Mouse (Mus musculus) WW6 (cell line): ENCODE data around the gene Aspscr1.
A peak's percentile ranks its signal among the peaks of the same experiment; 100 is the strongest.

ENCODE experiments used
- DNase-seq: peaks from one replicate; pipeline ENCODE4 v3.0.0-alpha.2; 2013; ENCODE audit warnings: low read depth, low spot score

The Aspscr1 gene

DNA sequence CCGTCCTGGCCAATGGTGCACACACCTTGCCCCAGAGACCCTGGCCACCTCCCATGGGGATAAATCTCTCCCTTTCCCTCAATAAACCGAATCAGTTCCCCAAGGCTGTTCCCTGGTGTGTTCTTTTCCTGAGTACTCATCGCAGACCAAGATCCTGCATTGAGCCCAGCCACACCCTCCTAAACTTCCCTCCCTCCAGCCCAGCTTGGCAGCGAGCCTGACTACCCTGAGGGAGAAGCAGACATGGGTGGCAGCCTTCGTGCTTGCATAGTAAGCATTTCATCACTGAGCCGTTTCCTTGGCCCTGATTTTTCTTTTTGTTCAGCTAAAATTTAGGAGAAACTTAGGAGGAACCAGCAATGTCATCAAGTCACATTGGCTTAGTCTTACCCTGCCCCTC is 60.7 kb downstream of the Aspscr1 start:
- no peak for DNase-seq

DNA sequence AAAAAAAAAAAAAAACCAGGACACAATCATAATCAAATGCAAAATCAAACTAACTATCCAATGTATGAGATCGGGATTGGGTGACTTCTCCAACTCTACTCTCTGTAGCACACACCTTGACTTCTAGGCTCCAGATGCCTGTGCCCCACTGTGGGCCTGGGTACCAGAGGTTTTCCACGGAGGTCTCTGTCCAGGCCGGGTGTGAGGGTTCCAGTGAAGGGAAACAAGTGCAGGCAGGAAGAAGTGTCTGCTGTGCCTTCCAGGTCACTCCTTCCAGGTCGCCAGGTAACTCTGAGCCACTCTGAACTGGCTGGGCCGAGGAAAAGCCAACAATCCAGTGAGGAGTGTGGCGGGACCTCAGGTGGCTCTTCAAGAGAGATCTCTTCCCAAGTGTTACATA is 63.7 kb downstream of the Aspscr1 start:
- no peak for DNase-seq

GRCm38 (mm10) chr11:120740981-120741380 is 68.2 kb downstream of the Aspscr1 start:
- DNase-seq, result no peak

GRCm38 (mm10) chr11:120744121-120744701 is 71.4 kb downstream of the Aspscr1 start:
- no peak for DNase-seq

GRCm38 (mm10) chr11:120747974-120748373 is 75.2 kb downstream of the Aspscr1 start:
- DNase-seq, result no peak

- peak; percentile 65 for DNase-seq
These were observed 76.7 kb downstream of the Aspscr1 start for GRCm38 (mm10) chr11:120749430-120749829.

- DNase-seq, result no peak
These were observed 78.8 kb downstream of the Aspscr1 start for GRCm38 (mm10) chr11:120751606-120752005.
